Mouse (Mus musculus): ENCODE measurements around the gene Nr1d1. TPM values are rescaled to one million over a fixed set of nuclear protein-coding genes. Genes with fewer than 3 reads are reported as not detected.
A peak's percentile ranks its signal among the peaks of the same experiment; 100 is the strongest.

Nr1d1 gene
- polyA plus RNA-seq, 1 experiment from 2014 or later: 2.1 TPM

DNA sequence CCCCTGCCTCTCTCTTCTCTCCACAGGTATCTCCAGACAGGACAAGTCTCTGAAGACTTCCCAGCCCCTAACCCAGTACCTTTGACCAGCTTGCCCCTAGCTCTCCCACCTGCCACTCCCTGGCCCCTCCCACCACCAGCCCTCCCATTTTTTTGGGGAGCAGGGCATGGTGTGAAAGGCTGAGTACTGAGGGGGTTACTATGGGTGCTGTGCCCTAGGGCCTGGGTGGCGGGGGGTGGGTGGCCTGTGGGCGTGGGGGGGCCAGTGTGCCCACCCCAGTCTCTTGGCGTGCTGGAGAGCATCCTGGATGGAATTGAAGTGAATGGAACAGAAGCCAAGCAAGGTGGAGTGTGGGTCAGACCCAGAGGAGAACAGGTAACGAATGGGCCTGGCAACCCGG, 21.9 kb downstream of the Nr1d1 start:
- Histone ChIP-seq H3K36me3 (replicated peaks) (peaks cover 31% of the 10 kb centered on the region), H3K27me3 (no peaks in the 10 kb centered on the region), H3K9ac (no peak overlapping the region), H3K27ac (no peak overlapping the region), H3K9me3 (no peaks in the 10 kb centered on the region), H3K4me1 (peaks cover 60% of the 10 kb centered on the region), H3K4me2 (no peak overlapping the region), H3K4me3 (replicated peaks) (no peak overlapping the region)
- ATAC-seq (ENCODE audit: low FRiP score): no peak
- 92% methylated on average over 5 of the region's 5 CpGs for WGBS

DNA sequence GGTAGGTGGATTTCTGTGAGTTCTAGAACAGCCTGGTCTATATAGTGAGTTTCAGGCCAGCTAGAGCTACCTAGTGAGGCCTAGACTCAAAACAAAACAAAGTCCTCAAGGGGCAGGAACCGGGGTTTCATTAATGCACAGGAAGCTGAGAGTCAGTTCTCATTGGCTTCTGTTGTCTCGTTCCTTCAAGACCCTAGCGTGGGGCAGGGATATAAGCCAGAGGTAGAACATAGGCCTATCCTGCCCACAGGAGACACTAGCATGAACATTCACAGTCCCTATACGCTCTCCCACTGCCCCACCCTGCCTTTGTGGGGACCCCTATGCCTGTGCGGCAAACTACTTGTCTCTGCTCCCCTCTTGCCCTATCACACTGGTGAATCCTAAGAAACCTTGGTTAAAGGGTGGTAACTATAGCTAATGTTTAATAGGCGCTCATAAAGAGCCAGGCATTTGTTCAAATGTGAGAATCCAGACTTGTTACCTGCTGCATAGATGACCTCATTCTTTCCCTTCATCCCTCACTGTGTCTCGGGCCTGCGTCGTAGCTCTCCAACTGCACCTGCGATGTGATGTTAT, 22.5 kb downstream of the Nr1d1 start:
- Histone ChIP-seq H3K9me3 (no peaks in the 10 kb centered on the region), H3K36me3 (replicated peaks) (peaks cover 27% of the 10 kb centered on the region), H3K4me3 (replicated peaks) (no peak overlapping the region), H3K27ac (no peak overlapping the region), H3K27me3 (no peaks in the 10 kb centered on the region), H3K4me2 (no peak overlapping the region), H3K9ac (no peak overlapping the region), H3K4me1 (peaks cover 66% of the 10 kb centered on the region)
- WGBS: 91% methylated on average over 10 of the region's 10 CpGs
- ATAC-seq (ENCODE audit: low FRiP score): no peak

GRCm38 (mm10) chr11:98751221-98751782, 23.8 kb downstream of the Nr1d1 start:
- Histone ChIP-seq H3K4me3 (replicated peaks) (0 out of 2 replicates have a peak overlapping the region, but pooled peaks have one; percentile 13), H3K36me3 (replicated peaks) (peaks cover 17% of the 10 kb centered on the region)
- peak; percentile 9; the same call in 1 of the 2 replicates for ATAC-seq (ENCODE audit: low FRiP score)

DNA sequence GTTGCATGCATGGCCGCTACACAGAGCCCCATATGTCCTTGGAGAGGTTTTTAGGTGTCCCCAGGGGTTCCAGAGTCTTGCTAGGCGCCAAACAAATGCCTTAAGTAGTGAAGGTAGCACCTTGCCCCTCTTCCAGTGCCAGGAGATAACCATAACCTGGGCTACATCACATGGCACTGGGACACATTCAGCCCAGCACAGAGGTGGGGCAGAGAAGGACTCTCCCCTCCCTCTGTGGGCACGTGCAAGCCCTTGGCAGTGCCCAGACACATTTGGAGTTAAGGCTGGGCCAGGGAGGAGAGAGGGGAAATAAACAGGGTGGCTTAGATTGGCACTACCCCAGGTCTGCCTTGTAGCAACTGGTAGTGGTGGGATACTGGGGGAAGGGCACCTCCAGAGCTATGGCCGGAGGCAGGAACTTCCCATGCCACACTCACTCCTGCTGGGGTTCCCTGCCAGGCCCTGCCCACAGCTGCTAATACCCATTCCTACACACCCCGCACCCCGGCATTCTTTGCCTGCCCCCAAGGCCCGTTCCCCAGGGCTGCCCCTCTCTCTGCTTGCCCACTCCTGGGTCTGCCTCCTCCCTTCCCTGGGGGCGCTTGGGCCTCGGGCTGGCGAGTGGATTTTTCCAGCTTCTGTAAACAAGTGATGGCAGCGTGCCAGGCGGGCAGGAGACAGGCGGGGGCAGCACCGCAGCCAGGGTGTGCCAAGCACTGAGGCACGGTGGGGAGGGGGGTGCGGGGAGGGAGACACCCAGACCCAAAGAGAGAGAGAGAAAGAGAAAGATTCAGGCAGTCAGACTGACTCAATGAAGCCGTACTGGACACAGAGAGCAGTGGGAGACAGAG, 24.6 kb downstream of the Nr1d1 start:
- Histone ChIP-seq H3K36me3 (replicated peaks) (peaks cover 12% of the 10 kb centered on the region), H3K27ac (peak overlapping the region; percentile 94), H3K9ac (peak overlapping the region; percentile 42), H3K4me3 (replicated peaks) (peak overlapping the region; percentile 13), H3K4me2 (peak overlapping the region; percentile 50), H3K4me1 (peaks cover 87% of the 10 kb centered on the region), H3K27me3 (no peaks in the 10 kb centered on the region), H3K9me3 (no peaks in the 10 kb centered on the region)
- WGBS: 34% methylated on average over 17 of the region's 17 CpGs
- ATAC-seq (ENCODE audit: low FRiP score): peak; percentile 36; the same call in 1 of the 2 replicates

More at GRCm38 (mm10) chr11:98751221-98751782, 23.8 kb downstream of the Nr1d1 start:
- no peaks in the 10 kb centered on the region for H3K9me3 ChIP-seq
- peak overlapping the region; percentile 50 for H3K4me2 ChIP-seq
- no peaks in the 10 kb centered on the region for H3K27me3 ChIP-seq
- 26% methylated on average over 6 of the region's 6 CpGs for WGBS
- H3K27ac ChIP-seq: peak overlapping the region; percentile 94
- H3K9ac ChIP-seq: peak overlapping the region; percentile 42
- peaks cover 79% of the 10 kb centered on the region for H3K4me1 ChIP-seq

- peaks cover 93% of the 10 kb centered on the region for H3K4me1 ChIP-seq
- no peaks in the 10 kb centered on the region for H3K9me3 ChIP-seq
- H3K27me3 ChIP-seq: no peaks in the 10 kb centered on the region
- H3K4me2 ChIP-seq: peak overlapping the region; percentile 50
- ATAC-seq (ENCODE audit: low FRiP score): no peak
- 33% methylated on average over 5 of the region's 5 CpGs for WGBS
- H3K9ac ChIP-seq: peak overlapping the region; percentile 55
- H3K27ac ChIP-seq: peak overlapping the region; percentile 94
- peak overlapping the region; percentile 16; the same call in 1 of the 2 replicates for H3K4me3 ChIP-seq (replicated peaks)
- peaks cover 12% of the 10 kb centered on the region for H3K36me3 ChIP-seq (replicated peaks)
Measured at GRCm38 (mm10) chr11:98749716-98750115, 25.4 kb downstream of the Nr1d1 start.

DNA sequence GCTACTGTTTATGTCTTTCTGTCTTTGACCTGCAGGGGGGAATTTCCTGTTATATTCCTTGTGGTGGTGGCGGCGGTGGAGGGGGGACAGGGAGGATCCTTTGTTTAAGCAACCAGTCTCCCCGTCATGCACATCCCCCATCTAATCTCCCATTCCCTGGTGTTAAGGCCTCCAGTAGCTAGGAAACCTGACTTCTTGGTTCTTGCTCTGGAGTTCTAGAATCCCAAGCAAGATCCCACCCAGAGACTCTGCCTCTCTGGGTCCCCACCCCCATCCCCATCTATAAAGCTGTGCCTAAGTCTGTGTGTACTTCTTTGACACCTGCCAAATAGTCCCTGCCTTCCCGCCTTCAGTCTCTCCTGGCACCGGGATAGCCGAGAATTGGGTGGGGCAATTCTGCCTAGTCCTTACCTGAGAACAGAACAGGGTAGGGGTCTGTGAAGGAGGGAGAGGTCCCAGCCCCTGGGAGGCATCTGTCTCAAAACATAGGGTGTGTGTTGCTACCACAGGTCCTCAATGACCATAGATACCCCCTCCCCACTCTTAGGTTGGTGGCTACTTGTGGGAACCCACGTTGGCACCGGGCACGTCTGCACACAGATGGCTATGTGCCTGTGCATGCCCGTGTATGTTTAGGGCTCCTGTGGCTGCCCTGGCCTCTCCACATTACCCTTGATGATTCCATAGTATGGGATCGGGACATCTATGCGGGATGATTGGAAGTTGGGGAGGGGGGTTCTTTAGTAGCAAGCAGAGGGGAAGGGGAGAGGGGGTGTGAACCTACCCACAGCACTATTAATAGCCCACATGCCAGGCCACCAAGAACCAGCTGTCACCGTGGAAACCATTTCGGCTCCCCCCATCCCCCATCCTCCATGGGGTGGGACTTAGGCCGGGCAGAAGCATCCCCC, 26.4 kb downstream of the Nr1d1 start:
- Histone ChIP-seq H3K4me1 (peaks cover 93% of the 10 kb centered on the region), H3K4me3 (replicated peaks) (peak overlapping the region; percentile 16), H3K36me3 (replicated peaks) (peaks cover 6% of the 10 kb centered on the region), H3K27ac (peak overlapping the region; percentile 94), H3K9me3 (no peaks in the 10 kb centered on the region), H3K9ac (peak overlapping the region; percentile 55), H3K27me3 (no peaks in the 10 kb centered on the region), H3K4me2 (peak overlapping the region; percentile 50)
- ATAC-seq (ENCODE audit: low FRiP score): peak; percentile 39
- 17% methylated on average over 15 of the region's 15 CpGs for WGBS

DNA sequence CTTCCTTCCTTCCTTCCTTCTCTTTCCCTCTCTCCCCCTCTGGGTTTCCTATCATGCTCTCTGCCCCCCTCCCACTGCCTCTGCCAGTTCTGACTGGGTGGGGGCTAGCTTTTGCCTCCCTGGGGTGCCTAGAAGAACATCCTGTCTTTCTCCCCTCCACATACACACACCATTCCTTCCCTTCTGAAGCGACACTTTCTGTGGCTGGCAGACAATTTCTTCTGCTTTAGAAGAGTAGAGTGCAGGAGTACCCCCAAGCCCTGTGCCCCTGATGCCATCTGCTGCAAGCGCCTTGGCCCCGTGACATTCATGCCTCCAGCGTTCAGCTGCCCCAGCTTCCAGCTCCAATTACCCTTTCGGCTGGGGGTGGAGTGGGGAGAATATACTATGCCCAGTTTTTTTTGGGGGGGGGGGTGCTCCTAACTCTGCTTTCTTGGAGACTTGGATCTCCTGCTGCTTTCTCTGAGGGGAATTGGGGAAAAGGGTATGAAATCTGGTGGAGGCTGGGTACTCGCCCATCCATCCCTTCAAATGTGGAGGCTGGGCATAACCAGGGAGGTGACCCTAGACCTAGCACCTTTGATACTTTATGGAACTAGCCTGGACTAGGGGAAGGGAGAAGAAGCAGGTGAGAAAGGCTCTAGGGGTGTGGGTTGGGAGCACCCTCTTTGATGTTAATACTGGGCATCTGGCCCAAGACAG, 27.2 kb downstream of the Nr1d1 start:
- H3K4me3 ChIP-seq (replicated peaks): peak overlapping the region; percentile 18
- no peaks in the 10 kb centered on the region for H3K36me3 ChIP-seq (replicated peaks)
- H3K9ac ChIP-seq: peak overlapping the region; percentile 55
- H3K27me3 ChIP-seq: no peaks in the 10 kb centered on the region
- WGBS: 27% methylated on average over 6 of the region's 6 CpGs
- H3K9me3 ChIP-seq: no peaks in the 10 kb centered on the region
- H3K4me2 ChIP-seq: peak overlapping the region; percentile 50
- peaks cover 100% of the 10 kb centered on the region for H3K4me1 ChIP-seq
- ATAC-seq (ENCODE audit: low FRiP score): no peak
- peak overlapping the region; percentile 94 for H3K27ac ChIP-seq

GRCm38 (mm10) chr11:98746855-98747693, 28.1 kb downstream of the Nr1d1 start:
- Histone ChIP-seq H3K27me3 (no peaks in the 10 kb centered on the region), H3K36me3 (replicated peaks) (no peaks in the 10 kb centered on the region), H3K9me3 (no peaks in the 10 kb centered on the region), H3K4me3 (replicated peaks) (peak overlapping the region; percentile 18), H3K27ac (peak overlapping the region; percentile 94), H3K9ac (peak overlapping the region; percentile 55; the same call in 1 of the 2 replicates), H3K4me1 (peaks cover 97% of the 10 kb centered on the region), H3K4me2 (peak overlapping the region; percentile 50)
- WGBS: 9% methylated on average over 19 of the region's 19 CpGs
- peak; percentile 62 for ATAC-seq (ENCODE audit: low FRiP score)

DNA sequence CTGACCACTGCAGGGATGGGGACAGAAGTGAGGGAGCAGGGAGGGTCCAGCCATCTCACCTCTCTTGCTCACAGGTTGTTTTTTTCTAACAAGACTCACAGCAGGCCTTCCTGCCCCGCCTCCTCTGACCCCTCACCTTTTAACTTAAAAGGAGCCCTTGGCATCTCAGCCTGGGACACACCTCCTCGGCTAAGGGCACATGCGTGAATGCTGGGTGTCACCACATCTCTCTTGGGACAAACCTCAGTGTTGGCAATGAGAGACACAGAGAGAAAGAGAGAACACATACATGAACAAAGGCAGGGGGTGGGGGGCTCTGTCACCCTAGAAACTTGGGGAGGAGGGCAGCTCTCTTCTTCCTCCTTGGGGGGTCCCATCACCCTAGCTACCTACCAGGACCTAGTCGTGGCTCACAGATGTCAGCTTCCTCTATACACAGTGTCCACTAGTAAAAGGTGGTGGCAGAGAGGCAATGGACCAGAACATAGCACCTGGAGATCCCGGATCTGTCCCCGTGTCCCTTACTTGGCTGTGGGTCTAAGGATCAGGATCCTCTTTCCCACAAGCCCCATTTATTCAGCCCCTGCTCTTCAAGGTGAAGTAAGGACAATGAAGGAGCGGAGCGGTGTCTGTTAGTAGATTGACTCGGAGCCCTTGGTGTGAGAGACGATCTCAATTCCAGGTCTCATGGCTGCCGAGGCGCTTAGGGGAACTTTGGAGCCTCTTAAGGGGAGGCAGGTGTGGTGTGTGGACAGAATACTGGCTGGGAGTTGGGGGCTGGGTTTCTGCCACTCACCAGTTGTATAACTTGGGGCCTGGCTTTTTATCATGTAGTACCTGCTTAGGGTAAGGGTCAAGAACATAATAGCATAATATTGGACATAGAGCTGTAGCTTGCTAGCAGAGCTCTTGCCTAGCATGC, 28.9 kb downstream of the Nr1d1 start:
- Histone ChIP-seq H3K4me3 (replicated peaks) (no peak overlapping the region), H3K36me3 (replicated peaks) (no peaks in the 10 kb centered on the region), H3K9me3 (no peaks in the 10 kb centered on the region), H3K4me1 (peaks cover 90% of the 10 kb centered on the region), H3K27ac (peak overlapping the region; percentile 94), H3K9ac (peak overlapping the region; percentile 55; the same call in 1 of the 2 replicates), H3K4me2 (peak overlapping the region; percentile 50), H3K27me3 (no peaks in the 10 kb centered on the region)
- ATAC-seq (ENCODE audit: low FRiP score): no peak
- WGBS: 49% methylated on average over 12 of the region's 12 CpGs

DNA sequence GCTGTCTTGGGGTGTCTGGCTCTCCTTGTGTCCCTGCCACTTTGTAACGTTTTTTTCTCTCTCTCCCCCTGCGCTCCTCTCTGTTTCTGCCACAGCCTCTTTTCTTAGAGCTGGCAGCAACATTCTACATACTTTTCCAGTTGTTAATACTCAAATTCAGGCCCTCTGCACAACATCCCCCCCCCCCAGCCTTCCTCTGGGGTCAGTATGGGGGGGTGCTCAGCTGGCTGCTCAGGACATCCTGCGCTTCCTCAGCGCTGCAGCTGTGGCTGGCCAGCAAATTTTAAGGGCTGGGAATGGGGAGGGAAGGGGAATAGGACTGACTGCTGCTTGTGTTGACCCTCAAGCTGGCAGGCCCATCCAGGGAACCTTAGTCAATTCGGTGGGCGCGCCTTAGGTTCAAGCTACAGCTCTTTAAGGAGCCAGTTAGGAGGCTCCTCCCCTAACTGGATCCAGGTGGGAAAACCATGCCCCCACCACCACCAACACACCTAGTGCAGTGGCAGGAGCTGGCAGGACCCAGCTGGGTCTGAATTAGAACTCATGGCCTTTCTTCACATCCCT, 30.6 kb downstream of the Nr1d1 start:
- peaks cover 90% of the 10 kb centered on the region for H3K4me1 ChIP-seq
- H3K4me3 ChIP-seq (replicated peaks): peak overlapping the region; percentile 84
- ATAC-seq (ENCODE audit: low FRiP score): no peak
- peak overlapping the region; percentile 94 for H3K9ac ChIP-seq
- H3K27ac ChIP-seq: peak overlapping the region; percentile 98
- 41% methylated on average over 7 of the region's 7 CpGs for WGBS
- H3K27me3 ChIP-seq: no peaks in the 10 kb centered on the region
- H3K4me2 ChIP-seq: peak overlapping the region; percentile 74
- no peaks in the 10 kb centered on the region for H3K9me3 ChIP-seq
- no peaks in the 10 kb centered on the region for H3K36me3 ChIP-seq (replicated peaks)
